Mouse (Mus musculus) erythroid progenitor cell, adult 5-6 weeks (primary cell): Measurements from ENCODE around the gene Impdh1. TPM values are rescaled to one million over a fixed set of nuclear protein-coding genes. Genes with fewer than 3 reads are reported as not detected.
"Not testable (repeated sequence)": the region's sequence is repeated elsewhere in the genome, so short reads cannot be mapped to it uniquely, and the experiment has no call there.

ENCODE experiments used
- ATAC-seq: replicated peaks from 2 replicates; pipeline ENCODE4 v1.8.0; 2016; ENCODE audit warnings: moderate number of reproducible peaks, mild to moderate bottlenecking, moderate TSS enrichment, inconsistent platforms; ENCODE audit not compliant: poor library complexity, low FRiP score, severe bottlenecking
- total RNA-seq, 2 experiments: library from RNA; stranded (forward) in 1 of 2; stranded (reverse) in 1 of 2; fragments of 150-400 nt in 1 of 2; fragments of 186-747, 209-891 nt in 1 of 2; gene quantifications; 2 replicates each; pipeline versions ENCODE4 v1.2.3 to v1.2.4; 2015 to 2017; ENCODE audit warnings: low replicate concordance in 2 of 2

Impdh1 gene
- total RNA-seq, 2 experiments from 2014 or later, result 2.9 to 4.2 TPM

- no peak for ATAC-seq
Measured at GRCm38 (mm10) chr6:29195146-29195545, 21.0 kb downstream of the Impdh1 start.

GRCm38 (mm10) chr6:29193961-29194750, 22.0 kb downstream of the Impdh1 start:
- no peak for ATAC-seq

- no peak for ATAC-seq
Measured at GRCm38 (mm10) chr6:29187936-29188335, 28.2 kb downstream of the Impdh1 start.

GRCm38 (mm10) chr6:29179843-29180242, 36.3 kb downstream of the Impdh1 start:
- no peak for ATAC-seq

- no peak for ATAC-seq
Measured at GRCm38 (mm10) chr6:29178888-29179658, 37.1 kb downstream of the Impdh1 start, which contains the start of gene Prrt4. Prrt4 (minus strand) TSS chr6:29179584.

- ATAC-seq, result no peak
Measured at GRCm38 (mm10) chr6:29177901-29178879, 38.0 kb downstream of the Impdh1 start.

GRCm38 (mm10) chr6:29175113-29175512, 41.1 kb downstream of the Impdh1 start:
- ATAC-seq, result no peak

- no peak for ATAC-seq
Measured at GRCm38 (mm10) chr6:29174368-29174767, 41.8 kb downstream of the Impdh1 start.

- 0 out of 2 replicates have a peak, but pooled peaks have one; percentile 29 for ATAC-seq
Measured at GRCm38 (mm10) chr6:29170952-29171388, 45.2 kb downstream of the Impdh1 start.

GRCm38 (mm10) chr6:29170063-29170921, 45.9 kb downstream of the Impdh1 start:
- no peak for ATAC-seq

GRCm38 (mm10) chr6:29169675-29170062, 46.5 kb downstream of the Impdh1 start:
- ATAC-seq, result no peak

GRCm38 (mm10) chr6:29168871-29169270, 47.3 kb downstream of the Impdh1 start:
- no peak for ATAC-seq

- no peak for ATAC-seq
Measured at GRCm38 (mm10) chr6:29166196-29166595, 50.0 kb downstream of the Impdh1 start.

- ATAC-seq, result peak; percentile 85
Measured at GRCm38 (mm10) chr6:29164314-29165244, 51.6 kb downstream of the Impdh1 start, which contains the start of gene Rbm28. Rbm28 (minus strand) TSS chr6:29165006.

- ATAC-seq, result not testable (repeated sequence)
Measured at GRCm38 (mm10) chr6:29161291-29161690, 54.9 kb downstream of the Impdh1 start.

GRCm38 (mm10) chr6:29160786-29161185, 55.4 kb downstream of the Impdh1 start:
- no peak for ATAC-seq

- no peak for ATAC-seq
Measured at GRCm38 (mm10) chr6:29156326-29156725, 59.8 kb downstream of the Impdh1 start.
